Mouse (Mus musculus) kidney, postnatal 0 days (tissue): ENCODE measurements around the gene Pcsk6. TPM values are rescaled to one million over a fixed set of nuclear protein-coding genes. Genes with fewer than 3 reads are reported as not detected.
"Not testable (repeated sequence)": the region's sequence is repeated elsewhere in the genome, so short reads cannot be mapped to it uniquely, and the experiment has no call there.

ENCODE experiments used
- ATAC-seq: fragments of 200-750 bp; cut with Nextera tagmentation; replicated peaks from 2 replicates; pipeline ENCODE4 v1.8.0; 2017; ENCODE audit warnings: low read depth, moderate number of reproducible peaks, moderate TSS enrichment, moderate library complexity; ENCODE audit not compliant: low FRiP score
- DNase-seq: peaks from one replicate; pipeline ENCODE4 v3.0.0-alpha.2; 2016; ENCODE audit warnings: low spot score
- H3K27ac ChIP-seq: fragments of 300-500 bp; sonication (generic); 2 replicates; pipeline ENCODE4 v1.5.1; 2014; ENCODE audit warnings: mild to moderate bottlenecking
- H3K27me3 ChIP-seq: fragments of 300-500 bp; sonication (generic); 2 replicates; pipeline ENCODE4 v1.6.1; 2014; ENCODE audit warnings: low read length, mixed read lengths; ENCODE audit not compliant: insufficient read depth
- H3K36me3 ChIP-seq: fragments of 300-500 bp; sonication (generic); 2 replicates; pipeline ENCODE4 v1.6.1; 2014; ENCODE audit warnings: low read length, mixed read lengths; ENCODE audit not compliant: insufficient read depth
- H3K4me1 ChIP-seq: fragments of 300-500 bp; sonication (generic); replicated peaks from 2 replicates; pipeline ENCODE4 v1.6.1; 2014; ENCODE audit warnings: antibody characterized with exemption, low read length, mixed read lengths; ENCODE audit not compliant: insufficient read depth
- H3K4me2 ChIP-seq: fragments of 300-500 bp; sonication (generic); 2 replicates; pipeline ENCODE4 v1.6.1; 2014; ENCODE audit warnings: mild to moderate bottlenecking, low read length, moderate library complexity, mixed read lengths
- H3K4me3 ChIP-seq: fragments of 300-500 bp; sonication (generic); replicated peaks from 2 replicates; pipeline ENCODE4 v1.5.1; 2014; ENCODE audit warnings: low read depth, low read length
- H3K9ac ChIP-seq: fragments of 300-500 bp; sonication (generic); 2 replicates; pipeline ENCODE4 v1.6.1; 2014; ENCODE audit warnings: low read depth, low read length
- H3K9me3 ChIP-seq: fragments of 300-500 bp; sonication (generic); replicated peaks from 2 replicates; pipeline ENCODE4 v1.6.1; 2016; ENCODE audit warnings: low read length, inconsistent platforms, mixed read lengths
- CTCF ChIP-seq: IDR thresholded peaks from 2 replicates; pipeline ENCODE4 v1.5.1; 2016; ENCODE audit warnings: antibody characterized with exemption, low read depth, mild to moderate bottlenecking, moderate library complexity
- WGBS: fragments of 180-500 bp; shearing (Covaris S2); extraction: QIAGEN DNeasy Blood & Tissue Kit; methylation state at CpG from one replicate; pipeline ENCODE4 v1.1.7; 2014; 5-methylcytosine and 5-hydroxymethylcytosine counted together
- polyA plus RNA-seq: library from polyadenylated mRNA; unstranded; fragments of >200 nt; fragmentation: Nextera tagmentation; extraction: Ambion mirVana; gene quantifications from 2 replicates; pipeline ENCODE4 v1.2.1, GENCODE M21; 2015

Pcsk6 gene
- polyA plus RNA-seq, 1 experiment from 2014 or later: 4.2 TPM

DNA sequence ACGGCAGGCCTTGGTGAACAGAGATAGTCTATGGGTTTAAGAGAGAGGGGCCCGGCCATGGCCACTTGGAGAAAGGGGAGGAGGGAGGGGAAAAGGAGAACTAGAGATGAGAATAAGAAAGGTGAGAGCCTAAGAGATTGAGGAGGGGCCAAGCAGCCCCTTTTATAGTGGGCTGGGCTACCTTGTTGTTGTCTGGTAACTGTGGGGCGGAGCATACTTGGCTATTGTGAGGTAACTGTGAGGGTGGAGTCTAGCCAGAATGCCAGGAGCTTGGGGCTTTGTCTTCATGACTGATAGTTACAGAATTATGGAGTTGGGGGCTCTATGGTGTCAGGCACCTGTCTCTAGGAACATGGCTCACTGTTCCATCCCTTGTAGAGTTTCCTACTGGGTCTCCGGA is 56.9 kb downstream of the Pcsk6 start:
- H3K4me2 ChIP-seq: no peak overlapping the region
- no peaks in the 10 kb centered on the region for H3K27me3 ChIP-seq
- H3K9me3 ChIP-seq: no peaks in the 10 kb centered on the region
- ATAC-seq (no peak), DNase-seq (no peak)
- no peak for TF ChIP-seq CTCF
- WGBS: 89% methylated on average over 4 of the region's 4 CpGs
- H3K4me1 ChIP-seq: no peaks in the 10 kb centered on the region
- H3K4me3 ChIP-seq: no peak overlapping the region
- no peaks in the 10 kb centered on the region for H3K36me3 ChIP-seq
- no peak overlapping the region for H3K27ac ChIP-seq
- no peak overlapping the region for H3K9ac ChIP-seq

DNA sequence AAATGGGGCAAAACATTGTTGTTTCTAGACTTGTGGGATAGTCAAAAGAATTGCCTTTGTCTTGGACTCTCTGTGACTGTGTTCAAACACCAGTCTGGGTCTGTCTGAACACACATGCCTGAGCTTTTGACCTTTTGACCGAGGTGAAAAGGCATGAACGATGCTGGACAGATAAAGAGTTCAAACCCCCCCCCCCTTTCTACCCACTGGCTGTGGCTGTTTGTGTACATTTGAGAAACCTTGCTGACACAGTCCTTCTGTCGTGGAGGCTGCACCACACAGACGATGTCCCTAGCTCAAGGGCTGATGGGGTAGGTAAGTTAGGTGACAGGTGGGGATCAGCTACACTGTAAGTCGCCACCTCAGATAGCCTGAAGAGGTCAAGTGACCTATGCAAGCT is 67.9 kb downstream of the Pcsk6 start:
- Histone ChIP-seq H3K27ac (no peak overlapping the region), H3K4me3 (no peak overlapping the region)

DNA sequence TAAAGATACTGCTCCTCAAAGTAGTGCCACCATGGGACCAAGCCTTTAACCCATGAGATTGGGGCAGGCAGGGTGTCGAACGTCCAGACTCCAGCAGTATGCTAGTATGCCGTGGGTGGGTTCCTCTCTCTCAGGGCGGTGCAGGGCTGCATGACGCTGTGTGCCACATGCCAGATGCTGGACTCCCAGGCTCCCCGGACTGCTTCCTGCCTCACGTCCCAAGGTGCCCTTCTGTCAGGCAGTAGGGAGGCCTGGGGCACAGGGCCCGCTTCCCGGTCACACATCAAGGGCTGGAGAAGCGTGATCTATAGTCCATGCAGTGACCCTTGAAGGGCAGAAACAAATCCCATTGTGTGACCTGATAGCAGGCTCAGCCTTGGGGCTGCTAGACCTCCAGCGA is 68.9 kb downstream of the Pcsk6 start:
- WGBS: 25% methylated on average over 11 of the region's 11 CpGs
- Histone ChIP-seq H3K4me2 (no peak overlapping the region), H3K36me3 (no peaks in the 10 kb centered on the region), H3K9ac (no peak overlapping the region), H3K4me1 (peaks cover 5% of the 10 kb centered on the region; the same call in 1 of the 2 replicates), H3K4me3 (no peak overlapping the region), H3K27ac (0 out of 2 replicates have a peak overlapping the region, but pooled peaks have one; percentile 50), H3K9me3 (no peaks in the 10 kb centered on the region), H3K27me3 (no peaks in the 10 kb centered on the region)
- peak; percentile 89 for ATAC-seq
- DNase-seq: peak; percentile 66
- no peak for TF ChIP-seq CTCF

More for the DNA sequence above, 67.9 kb downstream of the Pcsk6 start:
- DNase-seq: no peak
- Histone ChIP-seq H3K4me2 (no peak overlapping the region), H3K4me1 (peaks cover 5% of the 10 kb centered on the region; the same call in 1 of the 2 replicates), H3K36me3 (no peaks in the 10 kb centered on the region), H3K9ac (no peak overlapping the region), H3K9me3 (no peaks in the 10 kb centered on the region), H3K27me3 (no peaks in the 10 kb centered on the region)
- no peak for ATAC-seq
- 27% methylated on average over 5 of the region's 5 CpGs for WGBS
- TF ChIP-seq CTCF: no peak

DNA sequence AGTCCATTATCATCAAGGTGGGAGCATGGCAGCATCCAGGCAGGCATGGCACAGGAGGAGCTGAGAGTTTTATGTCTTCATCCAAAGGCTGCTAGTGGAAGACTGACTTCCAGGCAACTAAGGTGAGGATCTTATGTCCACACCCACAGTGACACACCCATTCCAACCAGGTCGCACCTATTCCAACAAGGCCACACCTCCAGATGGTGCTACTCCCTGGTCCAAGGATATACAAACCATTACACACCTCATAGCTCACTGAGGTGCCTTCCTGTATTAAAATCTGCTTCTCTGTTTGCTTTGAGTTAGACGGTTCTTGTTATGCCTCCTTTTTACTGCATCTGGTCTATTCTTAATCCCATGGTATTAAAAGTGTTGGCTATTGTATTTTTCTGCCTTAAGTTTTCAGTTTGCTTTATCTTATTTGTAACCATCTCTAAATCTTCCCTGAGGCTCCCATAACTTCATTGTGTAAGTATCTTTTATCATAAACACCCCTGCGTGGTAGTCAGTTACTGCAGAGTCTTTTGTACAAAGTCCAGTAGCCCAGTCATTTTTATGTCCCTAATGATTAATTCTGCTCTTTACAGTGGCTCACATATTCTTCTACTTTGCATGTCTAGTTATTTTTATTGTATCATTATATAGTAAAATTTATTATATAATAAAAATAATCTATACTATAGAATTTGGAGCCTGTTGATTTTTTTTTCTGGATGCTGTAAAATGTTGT is 72.9 kb downstream of the Pcsk6 start:
- not testable (repeated sequence) for H3K27me3 ChIP-seq, H3K4me1 ChIP-seq, H3K4me3 ChIP-seq, H3K4me2 ChIP-seq, H3K27ac ChIP-seq, H3K36me3 ChIP-seq, H3K9ac ChIP-seq, H3K9me3 ChIP-seq, ATAC-seq
- WGBS: 55% methylated on average over 3 of the region's 3 CpGs
- peak; percentile 38 for DNase-seq

DNA sequence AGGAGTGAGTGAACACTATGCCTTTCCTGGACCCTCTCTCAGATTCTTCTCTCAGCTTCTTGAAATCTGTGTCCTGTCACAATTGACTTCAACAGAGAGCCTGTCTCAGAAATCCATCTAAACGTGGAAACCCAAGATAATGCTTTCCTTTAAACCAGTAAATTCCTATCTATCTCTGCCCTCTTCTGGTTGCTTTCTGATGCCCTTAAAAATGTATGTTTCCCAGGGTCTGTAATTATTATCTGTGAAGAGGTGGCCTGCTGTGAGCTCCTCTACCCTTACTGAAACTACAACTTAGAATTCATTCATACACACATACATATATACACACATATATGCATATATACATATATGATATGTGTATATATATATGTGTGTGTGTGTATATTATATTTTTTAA is 73.7 kb downstream of the Pcsk6 start:
- H3K4me3 ChIP-seq: no peak overlapping the region
- DNase-seq: peak; percentile 36

DNA sequence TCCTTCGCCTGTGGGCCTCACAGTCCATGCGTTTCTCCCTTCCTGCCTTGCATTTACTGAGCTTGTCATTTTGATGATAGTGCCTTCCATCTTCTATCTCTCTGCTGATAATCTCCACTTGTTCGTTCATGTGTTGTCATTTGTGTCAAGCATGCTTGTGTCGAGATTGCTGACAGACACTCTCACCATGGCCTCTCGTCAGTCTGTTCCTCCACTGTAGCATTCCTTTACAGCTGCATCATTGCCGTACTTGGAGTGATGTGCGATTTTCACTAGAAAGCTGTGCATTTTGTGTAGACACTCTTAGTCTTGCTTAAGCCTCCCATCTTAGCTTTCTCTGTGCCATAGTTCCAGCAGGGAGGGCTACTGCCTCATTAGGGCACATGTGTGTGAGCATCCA is 79.5 kb downstream of the Pcsk6 start:
- DNase-seq (no peak), ATAC-seq (no peak)
- Histone ChIP-seq H3K4me2 (no peak overlapping the region), H3K27ac (no peak overlapping the region), H3K9me3 (no peaks in the 10 kb centered on the region), H3K9ac (no peak overlapping the region), H3K27me3 (no peaks in the 10 kb centered on the region), H3K4me3 (no peak overlapping the region), H3K4me1 (no peaks in the 10 kb centered on the region), H3K36me3 (no peaks in the 10 kb centered on the region)
- WGBS: 54% methylated on average over 7 of the region's 7 CpGs
- no peak for TF ChIP-seq CTCF

More for the DNA sequence above, 73.7 kb downstream of the Pcsk6 start:
- peak; percentile 43; the same call in 1 of the 2 replicates for TF ChIP-seq CTCF
- no peaks in the 10 kb centered on the region for H3K36me3 ChIP-seq
- 26% methylated on average over 1 of the region's 1 CpGs for WGBS
- no peak overlapping the region for H3K27ac ChIP-seq
- H3K27me3 ChIP-seq: no peaks in the 10 kb centered on the region
- H3K9ac ChIP-seq: no peak overlapping the region
- H3K9me3 ChIP-seq: no peaks in the 10 kb centered on the region
- ATAC-seq: no peak
- H3K4me1 ChIP-seq: no peaks in the 10 kb centered on the region
- no peak overlapping the region for H3K4me2 ChIP-seq
